Mouse (Mus musculus) kidney, postnatal 14 days (tissue): ENCODE results near the gene Sox6.
"Not testable (repeated sequence)": the region's sequence is repeated elsewhere in the genome, so short reads cannot be mapped to it uniquely, and the experiment has no call there.

ENCODE experiments used
- DNase-seq: peaks from one replicate; pipeline ENCODE4 v3.0.0; 2022; ENCODE audit warnings: mixed read lengths

The Sox6 gene

GRCm38 (mm10) chr7:115628766-115629165, 409.8 kb downstream of the Sox6 start:
- DNase-seq, result no peak

GRCm38 (mm10) chr7:115625956-115626355, 412.6 kb downstream of the Sox6 start:
- DNase-seq, result no peak

DNA sequence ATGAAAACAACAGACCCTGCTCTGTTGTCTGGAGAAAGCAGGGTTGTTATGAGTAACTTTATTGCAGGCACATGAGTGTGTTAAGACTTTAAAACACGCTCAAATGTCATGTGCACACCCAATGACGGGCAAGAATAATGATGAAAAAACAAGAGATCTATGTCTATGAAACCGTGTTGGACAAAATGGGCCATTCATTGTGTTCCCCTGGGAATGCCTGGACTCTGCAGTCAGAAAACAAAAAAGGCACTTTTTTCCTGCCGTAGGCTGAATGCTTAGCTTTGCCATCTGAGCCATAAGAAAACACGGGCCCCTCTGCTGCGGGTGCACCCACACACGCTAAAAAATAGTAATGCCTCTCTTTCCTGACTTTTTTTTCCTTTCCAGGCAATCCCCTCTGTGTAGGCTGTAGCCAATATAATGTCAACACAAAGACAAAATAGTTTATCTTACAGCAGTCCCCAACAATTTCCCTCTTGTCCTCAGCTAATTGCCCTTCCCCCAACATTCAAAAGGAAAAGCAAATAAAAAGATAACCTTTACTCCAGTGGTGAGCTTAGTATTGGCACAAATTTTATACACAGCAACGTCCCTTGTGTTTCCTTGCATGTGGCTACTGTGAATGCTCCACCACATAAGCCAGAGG, 413.6 kb downstream of the Sox6 start:
- no peak for DNase-seq

GRCm38 (mm10) chr7:115624451-115624850, 414.1 kb downstream of the Sox6 start:
- DNase-seq, result no peak

GRCm38 (mm10) chr7:115615697-115616237, 422.8 kb downstream of the Sox6 start:
- no peak for DNase-seq

DNA sequence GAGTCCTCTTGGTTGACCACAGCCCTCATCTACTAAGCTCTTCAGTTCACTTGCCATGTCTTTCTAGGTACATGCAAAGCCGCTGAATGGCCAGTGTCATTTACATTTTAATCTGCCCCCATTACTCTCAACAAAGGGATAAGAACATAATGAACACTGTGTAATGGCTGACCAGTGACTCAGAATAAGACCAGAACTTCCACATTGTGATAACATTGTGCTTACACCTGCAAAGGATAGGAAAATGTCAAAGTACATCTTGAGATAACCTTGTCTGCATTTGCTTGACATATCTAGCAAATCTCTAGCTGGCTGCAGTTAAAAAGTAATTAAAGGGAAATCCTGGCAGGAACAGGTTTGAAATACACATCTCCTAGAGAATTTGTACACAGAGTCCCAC, 431.1 kb downstream of the Sox6 start:
- no peak for DNase-seq

DNA sequence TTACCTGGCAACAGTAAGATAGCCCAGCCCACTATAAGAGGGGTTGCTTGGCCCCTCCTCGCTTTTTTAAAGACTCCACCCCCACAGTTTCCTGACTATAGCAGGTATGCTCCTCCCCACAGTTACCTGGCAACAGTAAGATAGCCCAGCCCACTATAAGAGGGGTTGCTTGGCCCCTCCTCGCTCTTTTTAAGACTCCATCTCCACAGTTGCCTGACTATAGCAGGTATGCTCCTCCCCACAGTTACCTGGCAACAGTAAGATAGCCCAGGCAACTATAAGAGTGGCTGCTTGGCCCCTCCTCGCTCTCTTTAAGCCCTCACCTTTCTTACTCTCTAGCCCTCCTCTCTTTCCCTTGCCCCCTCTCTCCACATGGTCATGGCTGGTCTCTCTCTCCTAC, 432.5 kb downstream of the Sox6 start:
- not testable (repeated sequence) for DNase-seq

- no peak for DNase-seq
Observed at GRCm38 (mm10) chr7:115604883-115605282, 433.7 kb downstream of the Sox6 start.

DNA sequence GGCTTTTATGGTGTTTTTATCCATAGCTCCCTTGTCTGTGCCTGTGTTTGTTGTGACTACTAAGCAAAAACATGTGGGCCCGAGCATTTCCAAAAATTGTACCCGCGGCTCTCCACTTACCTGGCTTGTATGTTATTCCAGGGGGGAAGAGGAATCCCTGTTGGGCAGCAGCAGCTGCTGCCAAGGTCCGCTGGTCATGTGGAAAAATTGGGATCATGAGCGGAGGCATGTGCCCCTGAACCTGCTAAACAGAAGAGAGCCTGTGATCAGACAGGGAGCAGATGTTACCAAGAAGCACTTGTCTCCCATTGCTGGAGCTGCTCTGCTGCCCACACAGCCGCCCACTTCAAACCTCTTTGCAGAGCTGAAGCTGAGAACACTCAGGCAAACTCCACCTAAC, 441.2 kb downstream of the Sox6 start:
- DNase-seq, result peak; percentile 33

- DNase-seq, result no peak
Observed at GRCm38 (mm10) chr7:115580461-115580860, 458.1 kb downstream of the Sox6 start.

DNA sequence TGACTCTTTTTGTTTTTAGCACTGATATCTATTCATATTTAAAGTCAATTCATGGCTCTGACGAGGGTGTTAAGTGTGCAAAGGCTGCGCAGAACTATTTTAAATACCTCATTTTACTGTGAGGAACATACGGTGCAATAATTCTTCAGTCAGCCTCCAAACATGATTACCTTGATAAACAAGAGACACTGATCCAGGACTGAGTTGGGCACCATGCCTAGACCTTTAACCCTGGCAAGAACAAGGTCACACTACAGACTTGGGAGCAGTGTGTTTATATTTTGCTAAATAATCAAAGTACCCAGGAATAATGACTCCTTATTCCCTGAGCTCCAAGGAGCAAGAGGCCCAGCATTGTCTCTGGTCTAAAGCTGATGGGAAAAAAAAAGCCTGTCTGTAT, 458.8 kb downstream of the Sox6 start:
- DNase-seq, result no peak

DNA sequence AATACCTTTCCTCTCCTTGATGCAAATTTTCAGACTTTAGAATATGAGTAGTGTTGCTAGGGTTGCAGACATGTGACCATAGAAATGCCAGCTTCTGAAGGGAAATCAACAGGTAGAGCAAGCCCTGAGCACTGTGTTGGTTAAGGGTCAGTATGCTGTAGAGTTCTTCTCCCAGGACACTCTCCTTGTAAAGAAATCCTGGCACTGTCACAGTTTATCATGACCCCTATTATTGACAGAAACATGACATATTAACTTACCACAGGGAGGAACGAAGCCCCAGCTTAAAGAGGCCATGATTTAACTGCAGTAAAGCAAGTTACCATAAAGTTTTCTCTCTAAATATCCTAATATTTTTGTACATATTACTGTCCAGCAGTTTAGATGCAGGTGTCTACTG, 462.2 kb downstream of the Sox6 start:
- no peak for DNase-seq

- DNase-seq, result no peak
Observed at GRCm38 (mm10) chr7:115574834-115575233, 463.8 kb downstream of the Sox6 start.

GRCm38 (mm10) chr7:115568821-115569240, 469.8 kb downstream of the Sox6 start:
- peak; percentile 6 for DNase-seq

DNA sequence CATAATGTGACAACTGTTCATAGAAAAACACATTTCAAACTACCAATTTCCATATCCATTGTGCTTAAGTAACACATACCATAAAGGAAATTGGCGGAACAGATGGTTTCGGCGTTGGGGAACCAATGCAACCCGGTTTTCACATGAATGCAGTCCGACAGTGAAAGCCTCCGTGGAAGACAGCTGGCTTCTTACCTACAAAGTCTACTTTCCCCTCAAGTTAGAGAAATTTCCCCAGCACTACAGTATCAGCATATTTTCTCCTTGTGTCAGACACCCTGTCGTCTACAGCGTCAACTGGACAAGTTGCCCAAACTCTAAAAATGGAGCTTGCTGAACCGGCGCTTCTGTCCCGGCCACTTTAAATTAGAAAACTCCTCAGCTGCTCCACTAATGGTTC, 470.3 kb downstream of the Sox6 start:
- DNase-seq, result no peak

DNA sequence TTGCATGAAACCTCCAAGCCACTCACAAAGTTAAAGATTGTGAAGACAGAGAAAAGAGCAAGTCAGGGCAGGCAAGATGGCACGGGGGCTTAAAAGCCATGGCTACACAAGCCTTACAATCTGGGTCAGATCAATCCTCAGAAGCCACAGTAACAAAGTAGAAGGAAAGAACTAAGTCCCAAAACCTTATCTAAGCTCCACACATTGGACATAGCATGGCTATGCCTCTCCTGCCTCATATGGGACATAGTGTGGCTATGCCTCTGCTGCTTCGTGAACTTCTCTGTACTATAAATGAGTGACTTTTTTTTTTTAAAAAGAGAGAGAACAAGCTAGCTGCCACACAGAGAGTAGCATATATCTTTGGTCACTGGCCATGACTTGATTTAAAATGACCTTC, 471.8 kb downstream of the Sox6 start:
- no peak for DNase-seq

DNA sequence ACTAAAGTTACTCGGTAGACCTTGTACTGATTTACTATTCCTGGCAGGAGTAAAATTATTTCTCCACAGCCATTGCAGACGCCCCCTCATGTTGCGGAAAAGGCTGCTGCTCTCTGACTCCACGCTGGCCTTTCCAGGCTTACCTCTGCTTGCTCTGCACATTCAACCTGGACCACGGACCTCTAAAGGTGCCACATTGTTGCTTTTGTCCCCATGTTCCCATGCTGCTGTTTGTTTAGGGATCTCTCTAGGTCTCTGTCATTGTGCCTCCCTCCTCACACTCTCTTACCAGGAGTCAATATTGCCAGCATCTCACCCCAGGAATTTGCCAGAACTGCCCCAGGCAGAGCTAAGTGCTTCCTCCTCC, 473.6 kb downstream of the Sox6 start:
- DNase-seq, result no peak

DNA sequence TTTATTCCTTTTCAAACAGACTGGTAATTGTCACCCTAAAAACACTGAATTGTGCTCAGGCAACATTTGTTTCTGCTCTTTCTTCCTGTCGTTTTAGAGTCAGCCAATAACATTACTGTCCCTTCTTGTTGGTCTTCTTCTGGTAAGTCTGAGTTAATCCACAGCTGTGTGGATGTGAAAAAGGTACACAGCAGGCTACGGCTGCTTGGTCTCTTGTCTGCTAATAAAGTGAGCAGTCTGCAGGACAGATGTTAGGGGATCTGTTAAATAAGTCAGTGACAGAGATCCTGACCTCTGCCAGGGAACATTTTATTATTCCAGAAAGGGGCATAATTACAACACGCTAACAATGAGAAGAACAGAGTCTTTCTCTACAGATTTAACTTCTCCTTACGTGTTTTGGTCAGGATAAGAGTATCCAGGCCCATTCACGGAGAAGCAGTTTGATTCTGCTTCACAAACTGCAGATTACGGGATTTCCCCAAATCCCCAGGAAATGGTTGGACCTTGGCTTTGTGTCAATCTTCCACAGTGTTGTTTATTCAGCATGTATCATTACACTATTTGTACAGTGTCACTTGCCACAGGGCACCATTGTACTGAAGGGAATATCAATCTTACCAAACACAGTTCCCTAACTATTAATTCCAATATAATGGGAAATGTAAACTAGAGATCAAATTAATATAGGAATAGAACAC, 474.1 kb downstream of the Sox6 start:
- DNase-seq, result no peak

DNA sequence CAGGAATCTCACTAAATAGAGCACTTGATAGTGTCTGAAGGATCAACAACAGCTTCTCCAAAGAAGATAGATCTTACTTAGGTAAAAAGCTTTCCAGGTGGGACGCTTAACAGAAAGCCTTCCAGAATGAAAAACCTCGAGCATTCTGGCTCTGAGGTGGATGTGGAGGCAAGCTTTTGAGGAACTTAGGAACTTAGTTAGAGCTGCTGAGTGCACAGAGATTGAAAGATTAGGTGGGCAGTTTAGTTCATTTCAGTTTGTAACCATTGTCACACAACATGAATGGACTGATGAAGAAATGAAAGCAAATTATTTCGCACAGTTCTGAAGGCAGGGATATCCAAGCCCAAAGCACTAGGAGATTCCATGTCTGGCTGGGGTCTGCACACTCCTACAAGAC, 481.9 kb downstream of the Sox6 start:
- no peak for DNase-seq

GRCm38 (mm10) chr7:115550197-115550804, 488.3 kb downstream of the Sox6 start:
- no peak for DNase-seq

- DNase-seq, result no peak
Observed at GRCm38 (mm10) chr7:115549670-115550069, 488.9 kb downstream of the Sox6 start.

GRCm38 (mm10) chr7:115545585-115546374, 492.8 kb downstream of the Sox6 start:
- DNase-seq, result no peak

GRCm38 (mm10) chr7:115543596-115543995, 495.0 kb downstream of the Sox6 start:
- no peak for DNase-seq
